Mouse (Mus musculus) large intestine, adult 2 months (tissue): ENCODE results near the gene Tex19.2. TPM values are rescaled to one million over a fixed set of nuclear protein-coding genes. Genes with fewer than 3 reads are reported as not detected.
"Not testable (repeated sequence)": the region's sequence is repeated elsewhere in the genome, so short reads cannot be mapped to it uniquely, and the experiment has no call there.

ENCODE experiments used
- DNase-seq: peaks from one replicate; pipeline ENCODE4 v3.0.0-alpha.2; 2012; ENCODE audit warnings: low read depth, low spot score
- WGBS: fragments of 180-500 bp; shearing (Covaris S2); methylation state at CpG from one replicate; pipeline ENCODE4 v1.1.7; 2018; 5-methylcytosine and 5-hydroxymethylcytosine counted together
- polyA plus RNA-seq: library from polyadenylated mRNA; depleted of rRNA; stranded (reverse); fragments of >200 nt; gene quantifications from 2 replicates; pipeline ENCODE4 v1.2.3, GENCODE M21; 2012

The Tex19.2 gene
- polyA plus RNA-seq, 1 experiment = not detected

GRCm38 (mm10) chr11:121112091-121112775 is 6.2 kb downstream of the Tex19.2 start:
- DNase-seq = no peak
- 67% methylated on average over 5 of the region's 5 CpGs for WGBS

DNA sequence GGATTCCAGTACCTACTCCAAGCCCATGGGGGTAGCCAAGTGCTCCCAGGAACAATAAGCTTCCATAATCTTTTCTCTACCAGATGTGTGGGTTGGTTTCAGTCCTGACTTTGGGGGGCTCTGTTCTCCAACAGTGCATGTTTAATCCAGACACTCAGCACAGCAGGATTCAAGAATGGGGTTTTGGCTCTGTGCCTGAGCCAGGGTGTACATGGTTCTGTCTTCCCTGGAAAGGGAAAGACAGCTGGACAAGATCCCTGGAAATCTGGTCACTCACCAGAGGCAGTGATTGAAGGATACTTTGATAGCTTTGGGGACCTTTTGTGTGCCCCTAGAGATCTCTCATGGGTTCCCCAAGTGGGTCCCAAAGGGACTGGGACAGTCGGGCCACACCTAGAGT is 6.9 kb downstream of the Tex19.2 start:
- DNase-seq = no peak
- 76% methylated on average over 1 of the region's 1 CpGs for whole genome bisulfite sequencing

DNA sequence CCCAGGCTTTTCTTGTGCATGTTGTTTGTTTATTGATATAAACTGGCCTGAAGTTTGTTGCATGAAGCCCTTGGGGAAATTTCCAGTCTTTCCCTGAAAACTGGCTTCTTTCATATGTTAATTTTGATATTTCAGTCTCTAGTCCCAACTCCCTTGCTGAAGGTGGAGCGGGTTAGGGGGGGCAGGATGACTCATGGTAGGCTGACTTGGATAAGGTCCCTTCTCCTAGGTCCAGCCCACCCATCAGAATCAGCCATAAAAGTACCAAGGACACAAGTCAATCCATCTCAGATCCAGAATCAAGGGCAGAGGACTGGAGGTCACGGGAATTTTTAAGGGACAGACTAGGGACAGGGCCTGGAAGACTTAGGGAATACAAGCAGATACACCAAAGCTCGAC is 7.4 kb downstream of the Tex19.2 start:
- WGBS = 92% methylated on average over 3 of the region's 3 CpGs
- DNase-seq = no peak

- no peak for DNase-seq
These were observed 8.5 kb downstream of the Tex19.2 start for GRCm38 (mm10) chr11:121109986-121110385.

DNA sequence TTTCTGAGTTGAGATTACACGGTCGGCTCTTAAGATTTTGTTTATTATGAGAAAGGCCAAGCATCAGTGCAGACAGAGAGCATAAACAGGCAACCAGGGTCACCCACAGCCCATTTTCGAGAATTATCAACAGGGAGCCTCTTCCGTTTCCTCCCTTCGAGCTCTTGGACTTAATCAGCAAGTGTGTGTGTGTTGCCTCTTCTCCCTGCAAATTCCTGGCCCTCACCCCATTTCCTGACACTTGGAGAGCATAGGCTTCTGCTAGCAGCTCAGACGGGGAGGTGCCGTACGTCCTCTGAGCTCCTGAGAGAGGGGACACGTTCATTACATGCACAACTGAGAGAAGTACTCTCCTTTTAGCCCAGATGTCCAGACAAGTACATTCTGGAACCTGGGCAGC is 10.4 kb downstream of the Tex19.2 start:
- DNase-seq = no peak
- 65% methylated on average over 9 of the region's 9 CpGs for WGBS

More at GRCm38 (mm10) chr11:121109986-121110385, 8.5 kb downstream of the Tex19.2 start:
- WGBS = 5% methylated on average over 2 of the region's 2 CpGs

DNA sequence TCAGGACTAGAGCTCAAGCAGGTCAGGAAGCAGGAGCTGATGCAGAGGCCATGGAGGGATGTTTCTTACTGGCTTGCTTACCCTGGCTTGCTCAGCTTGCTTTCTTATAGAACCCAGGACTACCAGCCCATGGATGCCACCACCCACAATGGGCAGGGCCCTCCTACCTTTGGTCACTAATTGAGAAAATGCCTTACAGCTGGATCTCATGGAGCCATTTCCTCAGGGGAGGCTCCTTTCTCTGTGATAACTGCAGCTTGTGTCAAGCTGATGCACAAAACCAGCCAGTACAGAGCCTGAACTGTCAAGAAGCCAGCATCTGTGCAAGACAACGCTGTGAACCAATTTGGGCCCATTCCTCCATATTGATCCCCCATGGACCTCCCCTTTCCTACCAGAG is 11.2 kb downstream of the Tex19.2 start:
- WGBS = 94% methylated on average over 1 of the region's 1 CpGs
- DNase-seq = not testable (repeated sequence)

GRCm38 (mm10) chr11:121101124-121101805 is 17.2 kb downstream of the Tex19.2 start:
- WGBS = 42% methylated on average over 4 of the region's 4 CpGs
- DNase-seq = no peak

- DNase-seq = no peak
- 23% methylated on average over 7 of the region's 7 CpGs for WGBS
These were observed 17.8 kb downstream of the Tex19.2 start for GRCm38 (mm10) chr11:121100692-121101091.

- WGBS = 32% methylated on average over 7 of the region's 7 CpGs
- DNase-seq = no peak
These were observed 18.7 kb downstream of the Tex19.2 start for GRCm38 (mm10) chr11:121099762-121100161.

- DNase-seq = peak; percentile 69
- WGBS = 52% methylated on average over 14 of the region's 14 CpGs
These were observed 25.6 kb downstream of the Tex19.2 start for GRCm38 (mm10) chr11:121092606-121093585.

DNA sequence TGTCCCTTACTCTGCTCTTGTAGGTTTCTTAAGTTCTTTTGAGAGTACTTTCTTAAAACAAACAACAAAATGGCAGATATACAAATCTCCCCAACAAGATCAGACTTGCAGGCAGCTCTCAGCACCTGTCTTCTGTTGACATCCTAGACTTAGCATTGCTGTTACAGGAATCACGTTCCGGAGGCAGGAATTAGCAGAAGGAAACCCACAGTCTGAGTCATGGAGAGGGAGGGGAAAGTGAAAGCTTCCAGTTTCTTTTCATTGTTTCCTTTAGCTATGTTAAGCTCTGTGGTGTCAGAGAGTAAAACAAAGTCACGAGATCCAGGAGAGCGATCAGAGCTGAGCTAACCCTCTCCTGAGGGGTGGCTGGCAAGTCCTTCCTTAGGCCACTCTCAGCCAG is 27.5 kb downstream of the Tex19.2 start:
- 18% methylated on average over 4 of the region's 4 CpGs for WGBS

GRCm38 (mm10) chr11:121089756-121090546 is 28.5 kb downstream of the Tex19.2 start:
- no peak for DNase-seq
- 49% methylated on average over 2 of the region's 2 CpGs for WGBS

More for the DNA sequence above, 27.5 kb downstream of the Tex19.2 start:
- no peak for DNase-seq

DNA sequence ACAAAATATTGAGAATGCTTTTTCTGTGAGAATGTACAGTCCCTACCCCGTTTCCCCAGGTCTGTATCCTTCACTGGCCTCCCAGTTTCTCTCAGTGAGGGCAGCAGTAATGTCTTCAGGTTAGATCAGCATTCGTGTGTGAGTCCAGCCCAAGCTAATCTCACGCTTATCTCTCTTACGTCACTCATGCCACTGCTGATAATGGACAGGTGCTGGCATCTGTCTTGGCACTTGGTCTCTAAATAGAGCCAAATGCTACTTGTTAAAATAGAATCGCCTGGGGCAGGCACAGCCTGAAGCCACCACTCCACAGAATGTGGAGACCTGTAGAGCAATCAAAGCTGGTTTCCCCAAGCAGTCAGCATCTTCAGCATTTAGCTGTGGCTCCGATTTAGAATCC is 29.5 kb downstream of the Tex19.2 start:
- 41% methylated on average over 6 of the region's 6 CpGs for WGBS
- DNase-seq = no peak

DNA sequence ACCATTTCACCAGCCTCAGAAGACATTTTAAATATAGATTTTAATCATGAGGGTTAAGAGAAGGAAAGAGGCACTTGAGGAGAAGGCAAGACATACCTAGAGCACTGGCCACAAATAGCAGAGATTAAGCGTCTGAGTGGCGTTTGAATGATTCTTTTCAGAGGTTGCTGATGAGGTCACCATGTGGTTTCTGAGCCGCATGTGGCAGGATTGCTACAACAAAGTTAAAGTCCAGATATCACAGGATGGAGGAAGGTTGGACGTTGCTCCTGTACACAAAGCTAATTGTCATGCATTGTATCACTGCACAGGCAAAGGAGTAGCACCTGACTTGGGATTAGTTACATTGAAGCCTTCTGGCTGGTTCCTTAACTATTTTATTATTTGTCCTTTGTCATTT is 32.2 kb downstream of the Tex19.2 start:
- 28% methylated on average over 4 of the region's 4 CpGs for WGBS
- no peak for DNase-seq

- no peak for DNase-seq
- whole genome bisulfite sequencing = 20% methylated on average over 5 of the region's 5 CpGs
These were observed 33.3 kb downstream of the Tex19.2 start for GRCm38 (mm10) chr11:121085181-121085580.

DNA sequence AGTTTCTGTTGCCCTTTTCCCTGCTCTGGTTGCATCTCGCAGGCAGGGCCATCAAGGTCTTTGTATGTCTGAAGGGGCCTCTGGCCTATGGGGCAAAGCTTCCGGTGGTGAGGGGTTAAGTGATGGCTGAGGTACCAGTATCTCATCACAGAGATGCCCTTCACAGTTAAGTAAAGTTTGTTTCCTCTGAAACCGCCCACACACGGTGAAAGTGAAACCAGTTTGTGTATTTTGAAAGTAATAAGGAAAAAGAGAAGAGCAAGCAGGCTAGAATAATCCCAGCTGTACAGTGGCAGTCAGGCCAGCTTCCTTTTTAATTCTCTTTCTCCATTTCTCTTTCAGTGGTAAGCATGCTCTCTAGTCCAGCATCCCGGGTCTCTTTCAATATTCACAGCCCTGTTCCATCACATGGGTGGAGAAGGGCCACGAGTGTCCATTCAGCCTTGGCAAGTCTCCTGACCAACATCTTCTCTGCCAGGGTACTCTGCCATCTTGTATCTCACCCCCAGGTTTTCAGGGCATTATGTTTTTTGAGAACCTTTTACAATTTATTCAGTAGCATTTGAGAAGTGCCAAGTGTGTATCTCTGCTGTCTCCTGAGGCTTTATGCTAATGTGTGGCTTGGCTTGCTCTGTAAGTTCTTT is 35.5 kb downstream of the Tex19.2 start:
- 13% methylated on average over 6 of the region's 6 CpGs for WGBS
- DNase-seq = no peak

DNA sequence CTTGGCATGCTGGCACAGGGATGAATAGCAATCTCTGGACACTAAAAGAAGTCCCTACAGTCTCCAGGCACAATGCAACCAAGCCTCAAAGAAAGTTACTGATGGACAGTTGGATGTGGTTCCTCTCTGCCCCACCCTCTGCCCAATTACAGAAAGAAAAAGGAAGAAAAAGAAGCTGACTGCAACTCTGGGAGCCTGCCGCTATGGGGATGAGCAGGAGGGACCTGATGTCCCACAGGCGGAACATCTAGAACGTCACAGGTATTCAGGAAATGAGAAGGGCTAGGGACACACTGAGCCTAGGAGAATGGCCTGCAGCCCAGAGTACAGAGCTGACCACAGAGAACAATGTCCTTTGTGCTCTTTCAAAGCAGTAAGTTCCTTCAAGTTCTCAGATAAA is 36.2 kb downstream of the Tex19.2 start:
- DNase-seq = no peak
- WGBS = 82% methylated on average over 3 of the region's 3 CpGs

- DNase-seq = no peak
- 65% methylated on average over 3 of the region's 3 CpGs for WGBS
These were observed 37.4 kb downstream of the Tex19.2 start, which contains the start of gene Sectm1a for GRCm38 (mm10) chr11:121081120-121081519. Sectm1a (minus strand) TSS chr11:121081220.

DNA sequence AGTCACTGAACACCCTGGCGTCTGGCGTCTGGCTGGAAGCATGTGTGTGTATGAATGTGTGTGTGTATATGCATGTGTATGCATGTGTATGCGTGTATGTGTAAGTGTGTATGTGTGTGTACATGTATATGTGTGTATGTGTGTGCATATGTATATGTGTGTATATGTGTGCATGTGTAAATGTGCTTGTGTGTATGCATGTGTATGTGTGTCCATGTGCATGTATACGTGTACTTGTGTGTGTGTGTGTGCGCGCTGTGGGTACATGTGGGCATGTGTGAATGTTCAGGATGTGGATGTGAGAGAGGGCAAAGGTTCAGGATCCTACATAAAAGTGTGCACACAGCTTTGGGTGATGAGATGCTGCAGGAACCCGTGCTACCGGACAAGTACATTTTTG is 38.1 kb downstream of the Tex19.2 start:
- WGBS = 98% methylated on average over 8 of the region's 8 CpGs
- DNase-seq = no peak
